Mouse (Mus musculus) testis, adult 2 months (tissue): Measurements from ENCODE around the gene Cc2d1a.

Source experiments
- CTCF ChIP-seq: fragments of 200-500 bp; IDR thresholded peaks from 2 replicates; pipeline ENCODE4 v1.5.1; 2012; ENCODE audit warnings: low read depth, mild to moderate bottlenecking, inconsistent platforms, low read length, moderate library complexity; ENCODE audit not compliant: control insufficient read depth, insufficient read depth, insufficient replicate concordance
- POLR2A ChIP-seq: fragments of 200-500 bp; IDR thresholded peaks from 2 replicates; pipeline ENCODE4 v1.6.1; 2012; ENCODE audit warnings: low read depth, mild to moderate bottlenecking, inconsistent platforms, low read length, moderate library complexity; ENCODE audit not compliant: control insufficient read depth

GRCm38 (mm10) chr8:84194224-84194743, 46.5 kb upstream of the Cc2d1a start:
- TF ChIP-seq CTCF, result no peak
- no peak for TF ChIP-seq POLR2A
